Mouse (Mus musculus): Measurements from ENCODE around the gene Ntn3.

GRCm38 (mm10) chr17:24204846-24205245 is 4.5 kb downstream of the Ntn3 start:
- TF ChIP-seq CTCF (IDR thresholded peaks at IDR 0.05; ENCODE audit: control insufficient read depth, insufficient read depth, low read length) (no peak), POLR2A (IDR thresholded peaks at IDR 0.05; ENCODE audit: borderline replicate concordance, control insufficient read depth, low read depth, low read length) (no peak)
